Mouse (Mus musculus): ENCODE measurements around the gene Naip2. TPM values are rescaled to one million over a fixed set of nuclear protein-coding genes. Genes with fewer than 3 reads are reported as not detected.
"Not testable (repeated sequence)": the region's sequence is repeated elsewhere in the genome, so short reads cannot be mapped to it uniquely, and the experiment has no call there.

Naip2 gene
- polyA plus RNA-seq, 1 experiment from 2014 or later = 1.7 TPM

GRCm38 (mm10) chr13:100161171-100161870 lies 40.6 kb downstream of the Naip2 start:
- H3K27me3 ChIP-seq (replicated peaks); ATAC-seq (ENCODE audit: insufficient read depth, low FRiP score, low read depth); H3K4me2 ChIP-seq; H3K36me3 ChIP-seq; H3K4me1 ChIP-seq; H3K4me3 ChIP-seq (replicated peaks); H3K9me3 ChIP-seq; H3K27ac ChIP-seq; H3K9ac ChIP-seq: not testable (repeated sequence)
- WGBS = 72% methylated on average over 11 of the region's 11 CpGs

- Histone ChIP-seq H3K36me3 (no peaks in the 10 kb centered on the region), H3K27ac (no peak overlapping the region), H3K9me3 (no peaks in the 10 kb centered on the region), H3K9ac (no peak overlapping the region), H3K4me2 (no peak overlapping the region), H3K27me3 (replicated peaks) (no peaks in the 10 kb centered on the region), H3K4me3 (replicated peaks) (no peak overlapping the region), H3K4me1 (no peaks in the 10 kb centered on the region)
- ATAC-seq (ENCODE audit: insufficient read depth, low FRiP score, low read depth) = no peak
- 85% methylated on average over 3 of the region's 3 CpGs for WGBS
These were observed 45.3 kb downstream of the Naip2 start for GRCm38 (mm10) chr13:100156624-100157023.

GRCm38 (mm10) chr13:100152659-100153058 lies 49.2 kb downstream of the Naip2 start:
- 53% methylated on average over 1 of the region's 1 CpGs for WGBS
- no peak overlapping the region for H3K4me3 ChIP-seq (replicated peaks)
- no peaks in the 10 kb centered on the region for H3K9me3 ChIP-seq
- H3K36me3 ChIP-seq = no peaks in the 10 kb centered on the region
- ATAC-seq (ENCODE audit: insufficient read depth, low FRiP score, low read depth) = no peak
- no peak overlapping the region for H3K9ac ChIP-seq
- H3K27ac ChIP-seq = no peak overlapping the region
- H3K4me1 ChIP-seq = no peaks in the 10 kb centered on the region
- H3K27me3 ChIP-seq (replicated peaks) = no peaks in the 10 kb centered on the region
- H3K4me2 ChIP-seq = no peak overlapping the region

- Histone ChIP-seq H3K4me1 (no peaks in the 10 kb centered on the region), H3K36me3 (peaks cover 12% of the 10 kb centered on the region; the same call in 1 of the 2 replicates), H3K4me2 (no peak overlapping the region), H3K9me3 (no peaks in the 10 kb centered on the region), H3K27ac (no peak overlapping the region), H3K4me3 (replicated peaks) (no peak overlapping the region), H3K27me3 (replicated peaks) (no peaks in the 10 kb centered on the region), H3K9ac (no peak overlapping the region)
- ATAC-seq (ENCODE audit: insufficient read depth, low FRiP score, low read depth) = no peak
- WGBS = 75% methylated on average over 8 of the region's 8 CpGs
These were observed 60.1 kb downstream of the Naip2 start for GRCm38 (mm10) chr13:100141646-100142314.

- peaks cover 7% of the 10 kb centered on the region for H3K4me1 ChIP-seq
- no peak overlapping the region for H3K27ac ChIP-seq
- H3K27me3 ChIP-seq (replicated peaks) = no peaks in the 10 kb centered on the region
- peak overlapping the region; percentile 76 for H3K9ac ChIP-seq
- H3K4me3 ChIP-seq (replicated peaks) = peak overlapping the region; percentile 80
- WGBS = 2% methylated on average over 10 of the region's 10 CpGs
- peak overlapping the region; percentile 89 for H3K4me2 ChIP-seq
- H3K36me3 ChIP-seq = peaks cover 20% of the 10 kb centered on the region
- H3K9me3 ChIP-seq = no peaks in the 10 kb centered on the region
- no peak for ATAC-seq (ENCODE audit: insufficient read depth, low FRiP score, low read depth)
These were observed 76.6 kb downstream of the Naip2 start for GRCm38 (mm10) chr13:100125258-100125643.

GRCm38 (mm10) chr13:100124423-100125257 lies 77.3 kb downstream of the Naip2 start, which contains the start of gene Smn1:
Gene Smn1, plus strand, starts transcription at chr13:100124852.
- no peak within 1 kb of the TSS for H3K27ac ChIP-seq
- no peaks in the 10 kb centered on the region for H3K27me3 ChIP-seq (replicated peaks)
- 4% methylated on average over 42 of the region's 42 CpGs for WGBS
- H3K4me3 ChIP-seq (replicated peaks) = peak within 1 kb of the TSS; percentile 80
- H3K9me3 ChIP-seq = no peaks in the 10 kb centered on the region
- H3K4me2 ChIP-seq = peak within 1 kb of the TSS; percentile 89
- H3K36me3 ChIP-seq = peaks cover 20% of the 10 kb centered on the region
- ATAC-seq (ENCODE audit: insufficient read depth, low FRiP score, low read depth) = peak; percentile 89
- H3K9ac ChIP-seq = peak within 1 kb of the TSS; percentile 76
- H3K4me1 ChIP-seq = peaks cover 7% of the 10 kb centered on the region

GRCm38 (mm10) chr13:100123970-100124369 lies 77.9 kb downstream of the Naip2 start:
- Histone ChIP-seq H3K4me2 (peak overlapping the region; percentile 89), H3K9me3 (no peaks in the 10 kb centered on the region), H3K9ac (no peak overlapping the region), H3K27me3 (replicated peaks) (no peaks in the 10 kb centered on the region), H3K36me3 (peaks cover 18% of the 10 kb centered on the region), H3K27ac (no peak overlapping the region), H3K4me3 (replicated peaks) (peak overlapping the region; percentile 80), H3K4me1 (peaks cover 7% of the 10 kb centered on the region)
- 76% methylated on average over 3 of the region's 3 CpGs for WGBS
- no peak for ATAC-seq (ENCODE audit: insufficient read depth, low FRiP score, low read depth)

- no peaks in the 10 kb centered on the region for H3K4me1 ChIP-seq
- no peak for ATAC-seq (ENCODE audit: insufficient read depth, low FRiP score, low read depth)
- 41% methylated on average over 5 of the region's 5 CpGs for WGBS
- H3K36me3 ChIP-seq = no peaks in the 10 kb centered on the region; the same call in 1 of the 2 replicates
- no peaks in the 10 kb centered on the region for H3K27me3 ChIP-seq (replicated peaks)
- no peak overlapping the region for H3K4me3 ChIP-seq (replicated peaks)
- no peaks in the 10 kb centered on the region for H3K9me3 ChIP-seq
- no peak overlapping the region for H3K9ac ChIP-seq
- no peak overlapping the region for H3K27ac ChIP-seq
- no peak overlapping the region for H3K4me2 ChIP-seq
These were observed 89.5 kb downstream of the Naip2 start for GRCm38 (mm10) chr13:100112218-100112972.

GRCm38 (mm10) chr13:100107652-100108472 lies 94.0 kb downstream of the Naip2 start, which contains the start of gene Serf1:
Gene Serf1, plus strand, starts transcription at chr13:100108012.
- WGBS = under 1% methylated on average over 76 of the region's 76 CpGs
- H3K4me3 ChIP-seq (replicated peaks) = peak within 1 kb of the TSS; percentile 78
- H3K4me1 ChIP-seq = peaks cover 5% of the 10 kb centered on the region
- H3K9ac ChIP-seq = peak within 1 kb of the TSS; percentile 80
- H3K27ac ChIP-seq = peak within 1 kb of the TSS; percentile 65; the same call in 1 of the 2 replicates
- no peaks in the 10 kb centered on the region for H3K9me3 ChIP-seq
- peak within 1 kb of the TSS; percentile 85 for H3K4me2 ChIP-seq
- H3K36me3 ChIP-seq = no peaks in the 10 kb centered on the region; the same call in 1 of the 2 replicates
- H3K27me3 ChIP-seq (replicated peaks) = no peaks in the 10 kb centered on the region
- ATAC-seq (ENCODE audit: insufficient read depth, low FRiP score, low read depth) = peak; percentile 67

- no peaks in the 10 kb centered on the region for H3K9me3 ChIP-seq
- WGBS = under 1% methylated on average over 44 of the region's 44 CpGs
- peak; percentile 74 for ATAC-seq (ENCODE audit: insufficient read depth, low FRiP score, low read depth)
- peaks cover 13% of the 10 kb centered on the region for H3K4me1 ChIP-seq
- H3K4me2 ChIP-seq = peak within 1 kb of the TSS; percentile 73
- H3K27me3 ChIP-seq (replicated peaks) = no peaks in the 10 kb centered on the region
- peak within 1 kb of the TSS; percentile 86 for H3K27ac ChIP-seq
- peak within 1 kb of the TSS; percentile 56 for H3K9ac ChIP-seq
- no peaks in the 10 kb centered on the region for H3K36me3 ChIP-seq
- peak within 1 kb of the TSS; percentile 68 for H3K4me3 ChIP-seq (replicated peaks)
These were observed 98.1 kb downstream of the Naip2 start, which contains the start of gene Bdp1 for GRCm38 (mm10) chr13:100103748-100104254. Gene Bdp1, minus strand, starts transcription at chr13:100104070.
